Mouse (Mus musculus) liver, postnatal 0 days (tissue): ENCODE data around the gene Cdk5r2. TPM values are rescaled to one million over a fixed set of nuclear protein-coding genes. Genes with fewer than 3 reads are reported as not detected.

ENCODE experiments used
- ATAC-seq: fragments of 200-750 bp; cut with Nextera tagmentation; 2 replicates; pipeline ENCODE4 v1.8.0; 2017; ENCODE audit warnings: mild to moderate bottlenecking, moderate library complexity
- DNase-seq: peaks from one replicate; pipeline ENCODE4 v3.0.0-alpha.2; 2016
- H3K27ac ChIP-seq: fragments of 300-500 bp; sonication (generic); 2 replicates; pipeline ENCODE4 v1.5.1; 2014; ENCODE audit warnings: antibody characterized with exemption, moderate library complexity, mild to moderate bottlenecking, low read depth
- H3K27me3 ChIP-seq: fragments of 300-500 bp; sonication (generic); 2 replicates; pipeline ENCODE4 v1.6.1; 2014; ENCODE audit warnings: low read length, control low read depth, mixed read lengths; ENCODE audit not compliant: insufficient read depth
- H3K36me3 ChIP-seq: fragments of 300-500 bp; sonication (generic); replicated peaks from 2 replicates; pipeline ENCODE4 v1.6.1; 2014; ENCODE audit warnings: mild to moderate bottlenecking, control low read depth, low read length, moderate library complexity, mixed read lengths; ENCODE audit not compliant: insufficient read depth
- H3K4me1 ChIP-seq: fragments of 300-500 bp; sonication (generic); 2 replicates; pipeline ENCODE4 v1.6.1; 2014; ENCODE audit warnings: antibody characterized with exemption, mild to moderate bottlenecking, control low read depth; ENCODE audit not compliant: insufficient read depth
- H3K4me2 ChIP-seq: fragments of 300-500 bp; sonication (generic); 2 replicates; pipeline ENCODE4 v1.6.1; 2014; ENCODE audit warnings: low read depth, mild to moderate bottlenecking, low read length, moderate library complexity, mixed read lengths
- H3K4me3 ChIP-seq: fragments of 300-500 bp; sonication (generic); 2 replicates; pipeline ENCODE4 v1.5.1; 2014; ENCODE audit warnings: low read depth, low read length
- H3K9ac ChIP-seq: fragments of 300-500 bp; sonication (generic); replicated peaks from 2 replicates; pipeline ENCODE4 v1.6.1; 2014; ENCODE audit warnings: mild to moderate bottlenecking, moderate library complexity
- H3K9me3 ChIP-seq: fragments of 300-500 bp; sonication (generic); 2 replicates; pipeline ENCODE4 v1.6.1; 2016; ENCODE audit warnings: mild to moderate bottlenecking, control low read depth, low read length, mixed read lengths
- CTCF ChIP-seq: sonication (generic); IDR thresholded peaks from 2 replicates; pipeline ENCODE4 v1.5.1; 2016; ENCODE audit warnings: antibody characterized with exemption, low read depth
- EP300 ChIP-seq: IDR thresholded peaks from 2 replicates; pipeline ENCODE4 v1.6.1; 2016; ENCODE audit warnings: antibody characterized with exemption, low read depth, mild to moderate bottlenecking
- WGBS: fragments of 180-500 bp; shearing (Covaris S2); extraction: QIAGEN DNeasy Blood & Tissue Kit; methylation state at CpG from one replicate; pipeline ENCODE4 v1.1.7; 2014; ENCODE audit not compliant: insufficient replicate concordance; 5-methylcytosine and 5-hydroxymethylcytosine counted together
- microRNA counts: library from miRNA; unstranded; fragments of <30 nt; microRNA quantifications from one replicate; lab custom pipeline; 2015
- microRNA-seq: library from miRNA; unstranded; fragments of <30 nt; microRNA quantifications from one replicate; pipeline ENCODE4, GENCODE M21; 2016
- polyA plus RNA-seq: library from polyadenylated mRNA; unstranded; fragments of >200 nt; fragmentation: Nextera tagmentation; extraction: Ambion mirVana; gene quantifications from 2 replicates; pipeline ENCODE4 v1.2.1, GENCODE M21; 2015

Cdk5r2 gene
- polyA plus RNA-seq, 1 experiment from 2014 or later = not detected

DNA sequence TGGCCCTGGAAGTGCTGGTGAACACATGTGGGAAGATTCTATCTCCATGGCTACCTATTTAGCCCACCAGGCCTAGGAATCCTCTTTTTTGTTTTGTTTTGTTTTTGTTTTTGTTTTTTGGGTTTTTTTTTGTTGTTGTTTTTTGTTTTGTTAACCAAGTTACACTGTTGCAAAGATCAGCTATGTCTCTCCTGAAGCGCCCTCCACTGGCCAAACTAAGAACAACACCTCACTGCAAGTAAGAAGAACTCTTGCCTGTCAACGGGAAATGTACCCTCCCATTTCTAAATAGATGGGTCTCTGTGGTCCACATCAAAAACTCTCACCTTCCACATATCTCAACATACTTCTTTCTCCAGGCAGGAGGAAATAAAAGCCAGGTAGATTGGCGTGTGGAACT, 47.0 kb downstream of the Cdk5r2 start:
- Histone ChIP-seq H3K9me3 (no peaks in the 10 kb centered on the region), H3K9ac (no peak overlapping the region), H3K27me3 (peaks cover 48% of the 10 kb centered on the region), H3K36me3 (no peaks in the 10 kb centered on the region), H3K4me3 (no peak overlapping the region), H3K27ac (no peak overlapping the region), H3K4me1 (peaks cover 8% of the 10 kb centered on the region; the same call in 1 of the 2 replicates), H3K4me2 (no peak overlapping the region)
- TF ChIP-seq CTCF (peak; percentile 59), EP300 (no peak)
- ATAC-seq (no peak), DNase-seq (peak; percentile 71)
- 6% methylated on average over 3 of the region's 3 CpGs for WGBS

DNA sequence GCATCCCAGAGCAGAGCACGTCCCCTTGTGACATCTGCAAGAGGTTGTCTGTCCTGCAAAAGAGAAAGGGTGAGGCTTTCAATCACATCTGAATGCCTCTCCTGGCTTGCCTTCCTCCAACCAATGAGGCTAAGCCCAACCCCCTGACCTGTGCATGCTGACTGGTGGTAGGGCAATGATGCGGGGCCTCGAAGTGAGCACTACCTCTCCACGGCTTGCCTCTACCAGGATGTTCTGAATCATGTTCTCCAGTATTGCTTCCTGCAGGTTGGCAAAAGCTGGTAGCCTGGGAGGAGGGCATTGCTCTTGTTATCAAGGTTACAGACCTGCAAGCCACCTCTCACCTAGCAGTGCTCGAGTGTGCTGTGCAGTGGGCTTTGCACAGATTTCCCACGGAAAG, 47.5 kb downstream of the Cdk5r2 start:
- WGBS = 12% methylated on average over 6 of the region's 6 CpGs

More for the DNA sequence above, 47.5 kb downstream of the Cdk5r2 start:
- Histone ChIP-seq H3K36me3 (no peaks in the 10 kb centered on the region), H3K4me1 (peaks cover 8% of the 10 kb centered on the region; the same call in 1 of the 2 replicates), H3K27ac (no peak overlapping the region), H3K4me2 (no peak overlapping the region), H3K9me3 (no peaks in the 10 kb centered on the region), H3K4me3 (no peak overlapping the region), H3K27me3 (peaks cover 46% of the 10 kb centered on the region), H3K9ac (no peak overlapping the region)
- DNase-seq = no peak
- ATAC-seq = no peak
- TF ChIP-seq EP300 = no peak
- TF ChIP-seq CTCF = no peak

MicroRNA genes within 50 kb of the gene (microRNA counts, 519-probe panel; counts per million panel counts)
- microRNA mmu-miR-375 (lab: Ali Mortazavi, UCI) = 2,003 counts per million, percentile 17 among the panel's probes with 10 or more counts

Small RNA genes lying within 50 kb of the gene (microRNA-seq; reads per million reads assigned to microRNA genes)
- gene Mir375 = 3,833 reads per million, percentile 85 among the genes with 10 or more reads in this experiment

Other genes with a start within 250 kb of the Cdk5r2 start
- gene Ttll4, start 193.2 kb upstream of the Cdk5r2 start, polyA plus RNA-seq = 2.4 and 2.5 TPM in 2 replicates
- gene Cyp27a1, start 141.4 kb upstream of the Cdk5r2 start, polyA plus RNA-seq = 30.0 and 31.5 TPM in 2 replicates
- 0.04 and 0.11 TPM in 2 replicates for gene Prkag3, start 105.7 kb upstream of the Cdk5r2 start, polyA plus RNA-seq
- gene Wnt6, start 83.0 kb upstream of the Cdk5r2 start, polyA plus RNA-seq = 0.07 and 0.12 TPM in 2 replicates
- 0.09 and 0.18 TPM in 2 replicates for gene Wnt10a, start 63.4 kb upstream of the Cdk5r2 start, polyA plus RNA-seq
- 0.19 and 0.20 TPM in 2 replicates for gene Fev, start 30.5 kb downstream of the Cdk5r2 start, polyA plus RNA-seq
- not detected in 2 replicates for gene Cryba2, start 38.2 kb downstream of the Cdk5r2 start, polyA plus RNA-seq
- gene Cfap65, start 80.7 kb downstream of the Cdk5r2 start, polyA plus RNA-seq = not detected in 2 replicates
- 1.1 TPM in 2 replicates for gene Ihh, start 96.7 kb downstream of the Cdk5r2 start, polyA plus RNA-seq